Mouse (Mus musculus) liver, postnatal 0 days (tissue): ENCODE measurements at regions not wholly inside any gene's neighbourhood (a gene's known extent, or its start where the extent isn't known, plus 50 kb on each side); places are given as distances from the start of the nearest gene placed in this dataset.

ENCODE experiments used
- CTCF ChIP-seq: sonication (generic); IDR thresholded peaks from 2 replicates; pipeline ENCODE4 v1.5.1; 2016; ENCODE audit warnings: antibody characterized with exemption, low read depth
- EP300 ChIP-seq: IDR thresholded peaks from 2 replicates; pipeline ENCODE4 v1.6.1; 2016; ENCODE audit warnings: antibody characterized with exemption, low read depth, mild to moderate bottlenecking

DNA sequence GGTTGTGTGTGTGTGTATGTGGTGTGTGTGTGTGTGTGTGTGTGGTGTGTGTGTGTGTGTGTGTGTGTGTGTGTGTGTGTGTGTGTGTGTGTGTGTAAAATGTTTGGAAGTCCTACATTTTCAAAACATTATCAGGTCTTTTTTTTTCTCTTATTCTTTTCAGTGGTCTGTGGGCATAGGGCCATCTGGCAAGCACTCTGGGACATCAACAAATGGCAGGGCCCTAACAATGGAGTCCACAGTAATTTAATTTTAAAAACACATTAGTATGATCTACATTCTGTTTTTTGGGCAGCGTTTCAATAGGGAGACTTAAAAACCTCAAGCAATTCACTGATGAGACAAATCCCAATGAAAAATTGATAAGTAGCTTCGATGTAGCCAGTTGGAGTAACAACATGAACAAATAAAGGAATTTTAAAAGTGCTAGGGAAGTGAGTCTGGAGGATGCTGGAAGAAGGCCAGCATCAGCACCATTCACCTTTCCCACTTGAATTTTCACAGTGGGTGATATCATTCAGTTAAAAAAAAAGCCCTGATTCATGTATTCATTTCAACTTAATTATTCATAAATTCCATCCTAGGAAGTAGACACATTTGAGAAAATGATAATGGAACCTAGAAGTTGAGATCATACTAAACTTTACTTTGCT is 956.3 kb upstream of the Tenm2 start:
- TF ChIP-seq CTCF = no peak
- TF ChIP-seq EP300 = no peak
